Mouse (Mus musculus) heart, adult 18-20 months (tissue): ENCODE data around the gene Stox1. TPM values are rescaled to one million over a fixed set of nuclear protein-coding genes. Genes with fewer than 3 reads are reported as not detected.

Experiments
- DNase-seq, 2 experiments: peaks; one replicate each; pipeline ENCODE4 v3.0.0; 2021 to 2022; ENCODE audit warnings: mixed read lengths in 1 of 2
- microRNA-seq, 2 experiments: library from miRNA; unstranded; fragments of <30 nt; microRNA quantifications; one replicate each; pipeline ENCODE4 v1.2.0; 2022
- total RNA-seq, 2 experiments: library from RNA; stranded (reverse); gene quantifications; 2 replicates each; pipeline ENCODE4 v1.2.3; 2021

Gene Stox1
- total RNA-seq, 2 experiments from 2014 or later: 0.89 to 1.2 TPM

- peak; percentile 82 to 86 for DNase-seq
Measured at GRCm38 (mm10) chr10:62664963-62665590, 60.9 kb downstream of the Stox1 start.

GRCm38 (mm10) chr10:62664171-62664570, 61.8 kb downstream of the Stox1 start:
- DNase-seq: peak in 1 of 2 experiments; percentile 21

DNA sequence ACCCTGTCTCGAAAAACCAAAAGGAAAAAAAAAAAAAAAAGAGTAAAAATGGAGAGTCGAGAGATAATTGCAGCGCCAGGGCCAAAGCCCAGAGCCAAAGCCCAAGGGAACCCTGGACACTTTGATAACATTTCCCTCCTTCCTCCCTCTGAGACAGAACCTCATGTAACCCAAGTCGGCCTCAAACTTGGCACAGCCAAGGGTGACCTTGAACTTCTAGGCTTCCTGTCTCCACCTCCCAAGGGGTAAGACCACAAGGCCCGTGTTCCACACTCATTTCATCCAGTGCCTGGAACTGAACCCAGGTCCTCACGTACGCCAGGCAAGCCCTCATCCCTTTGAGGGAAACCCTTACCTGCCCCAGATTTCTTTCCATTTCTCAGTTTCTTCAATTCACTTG, 69.2 kb downstream of the Stox1 start:
- no peak for DNase-seq

DNA sequence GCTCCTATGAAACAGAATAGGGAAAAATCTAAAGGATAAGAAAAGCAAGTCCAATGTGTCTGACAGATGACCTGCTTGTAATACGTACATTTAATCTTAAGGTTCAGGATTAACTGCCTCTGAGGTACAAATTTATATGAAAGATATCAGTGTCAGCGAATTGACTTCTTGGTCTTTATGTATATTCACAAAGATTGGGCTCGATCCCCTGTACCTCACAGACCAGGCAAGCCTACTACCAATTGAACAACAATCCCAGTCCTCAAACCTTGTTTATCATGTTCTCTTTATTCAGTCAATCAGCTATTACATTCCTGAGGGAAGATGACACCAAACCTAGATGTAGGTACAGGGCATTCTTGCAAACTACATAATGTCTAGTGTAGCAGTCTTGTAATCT, 74.0 kb downstream of the Stox1 start:
- DNase-seq: no peak

- peak; percentile 98 to 100 for DNase-seq
Measured at GRCm38 (mm10) chr10:62650881-62651810, 74.8 kb downstream of the Stox1 start, which contains the start of gene Ddx50. Gene Ddx50, minus strand, starts transcription at chr10:62651218.

DNA sequence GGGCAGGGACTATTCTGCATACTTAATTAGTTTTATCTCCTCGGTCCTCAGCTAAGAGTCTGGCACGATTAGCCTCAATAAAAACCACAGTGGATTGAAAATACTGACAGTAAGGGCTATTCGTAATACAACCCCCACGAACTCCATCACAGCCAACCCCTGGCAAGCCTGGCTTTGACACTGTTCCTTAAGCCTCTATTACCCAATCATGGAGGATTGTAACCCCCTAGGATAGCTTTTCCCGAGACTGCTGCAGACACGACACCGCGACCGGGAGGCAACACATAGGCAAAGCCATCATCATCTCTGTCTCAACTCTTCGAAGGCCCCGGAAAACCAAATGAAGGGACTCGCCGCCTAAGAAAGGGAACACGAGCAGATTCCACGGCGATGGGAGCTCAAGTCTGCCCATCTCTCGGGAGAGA, 75.6 kb downstream of the Stox1 start:
- DNase-seq: no peak

Small RNAs within 50 kb of the gene (microRNA-seq; reads per million reads assigned to microRNA genes)
- gene Mir7215: 0 reads per million in 2 experiments

Other genes with a start within 250 kb of the Stox1 start
- 10 to 100 TPM; 43.8 to 49.8 TPM for gene Vps26a, start 239.3 kb downstream of the Stox1 start, total RNA-seq
- gene Srgn, start 198.7 kb downstream of the Stox1 start, total RNA-seq: 10 to 100 TPM; 36.6 to 42.0 TPM
- gene Kif1bp, start 147.7 kb downstream of the Stox1 start, total RNA-seq: 10 to 100 TPM; 43.9 to 44.2 TPM
- gene Ddx21, start 123.8 kb downstream of the Stox1 start, total RNA-seq: 10 to 100 TPM; 30.9 to 31.8 TPM
- gene Ddx50, start 74.9 kb downstream of the Stox1 start, total RNA-seq: 10 to 100 TPM; 46.8 to 51.0 TPM
- gene Ccar1, start 66.2 kb upstream of the Stox1 start, total RNA-seq: 10 to 100 TPM; 36.3 to 41.5 TPM
- 1 to 10 TPM; 3.1 to 3.5 TPM for gene Tet1, start 182.9 kb upstream of the Stox1 start, total RNA-seq
- 10 to 100 TPM; 22.4 to 24.6 TPM for gene Slc25a16, start 194.5 kb upstream of the Stox1 start, total RNA-seq
- gene Dna2, start 220.9 kb upstream of the Stox1 start, total RNA-seq: under 1 TPM; 0.36 to 0.50 TPM